Mouse (Mus musculus) bone marrow macrophage, adult 2 months (primary cell): ENCODE results near the gene Unc13d. TPM values are rescaled to one million over a fixed set of nuclear protein-coding genes. Genes with fewer than 3 reads are reported as not detected.
"Not testable (repeated sequence)": the region's sequence is repeated elsewhere in the genome, so short reads cannot be mapped to it uniquely, and the experiment has no call there.

Experiments
- H3K27ac ChIP-seq: 2 replicates; pipeline ENCODE4 v1.5.1; 2012; ENCODE audit warnings: low read depth, low read length; ENCODE audit not compliant: insufficient read depth
- H3K4me1 ChIP-seq: 2 replicates; pipeline ENCODE4 v1.6.1; 2012; ENCODE audit warnings: low read length; ENCODE audit not compliant: control insufficient read depth, insufficient read depth
- H3K4me3 ChIP-seq: 2 replicates; pipeline ENCODE4 v1.5.1; 2012; ENCODE audit warnings: mild to moderate bottlenecking, low read length, moderate library complexity; ENCODE audit not compliant: insufficient read depth
- CTCF ChIP-seq: IDR thresholded peaks from 2 replicates; pipeline ENCODE4 v1.5.1; 2012; ENCODE audit warnings: low read depth, mild to moderate bottlenecking, low read length, moderate library complexity
- POLR2A ChIP-seq: IDR thresholded peaks from 2 replicates; pipeline ENCODE4 v1.6.1; 2012; ENCODE audit warnings: mild to moderate bottlenecking, low read depth, low read length, borderline replicate concordance
- polyA plus RNA-seq: library from polyadenylated mRNA; stranded (reverse); fragments of >200 nt; gene quantifications from 2 replicates; pipeline ENCODE4 v1.2.4, GENCODE M21; 2012; ENCODE audit not compliant: missing spikeins, insufficient read depth, insufficient read length

Unc13d gene
- polyA plus RNA-seq, 1 experiment, result 32.3 TPM

- H3K4me3 ChIP-seq, result no peak overlapping the region
- TF ChIP-seq CTCF, result no peak
- TF ChIP-seq POLR2A, result no peak
- H3K27ac ChIP-seq, result no peak overlapping the region
- H3K4me1 ChIP-seq, result peaks cover 15% of the 10 kb centered on the region
These were observed 24.2 kb upstream of the Unc13d start for GRCm38 (mm10) chr11:116101931-116102381.

GRCm38 (mm10) chr11:116100839-116101238, 23.1 kb upstream of the Unc13d start:
- Histone ChIP-seq H3K4me3 (no peak overlapping the region), H3K27ac (no peak overlapping the region), H3K4me1 (peaks cover 21% of the 10 kb centered on the region)
- no peak for TF ChIP-seq CTCF
- TF ChIP-seq POLR2A, result no peak

GRCm38 (mm10) chr11:116100385-116100784, 22.6 kb upstream of the Unc13d start:
- H3K27ac ChIP-seq, result no peak overlapping the region
- H3K4me3 ChIP-seq, result no peak overlapping the region
- peaks cover 22% of the 10 kb centered on the region for H3K4me1 ChIP-seq
- TF ChIP-seq POLR2A (no peak), CTCF (no peak)

GRCm38 (mm10) chr11:116099462-116099861, 21.7 kb upstream of the Unc13d start:
- no peak overlapping the region for H3K4me3 ChIP-seq
- H3K27ac ChIP-seq, result no peak overlapping the region
- peaks cover 27% of the 10 kb centered on the region for H3K4me1 ChIP-seq
- TF ChIP-seq CTCF, result no peak
- TF ChIP-seq POLR2A, result no peak

- no peak overlapping the region for H3K4me3 ChIP-seq
- no peak overlapping the region for H3K27ac ChIP-seq
- TF ChIP-seq POLR2A, result no peak
- no peak for TF ChIP-seq CTCF
- H3K4me1 ChIP-seq, result peaks cover 28% of the 10 kb centered on the region
These were observed 21.1 kb upstream of the Unc13d start for GRCm38 (mm10) chr11:116098711-116099460.

GRCm38 (mm10) chr11:116096213-116097108, 18.7 kb upstream of the Unc13d start:
- peak overlapping the region; percentile 87 for H3K27ac ChIP-seq

GRCm38 (mm10) chr11:116095573-116095972, 17.8 kb upstream of the Unc13d start:
- Histone ChIP-seq H3K4me3 (no peak overlapping the region), H3K27ac (peak overlapping the region; percentile 66), H3K4me1 (peaks cover 32% of the 10 kb centered on the region)
- TF ChIP-seq POLR2A, result no peak
- TF ChIP-seq CTCF, result no peak

More at GRCm38 (mm10) chr11:116096213-116097108, 18.7 kb upstream of the Unc13d start:
- TF ChIP-seq POLR2A, result no peak
- TF ChIP-seq CTCF, result peak; percentile 64
- H3K4me1 ChIP-seq, result peaks cover 34% of the 10 kb centered on the region
- no peak overlapping the region for H3K4me3 ChIP-seq

GRCm38 (mm10) chr11:116093771-116094565, 16.2 kb upstream of the Unc13d start:
- Histone ChIP-seq H3K4me3 (no peak overlapping the region; the same call in 1 of the 2 replicates), H3K4me1 (peaks cover 24% of the 10 kb centered on the region), H3K27ac (peak overlapping the region; percentile 88)
- TF ChIP-seq CTCF, result no peak
- TF ChIP-seq POLR2A, result no peak

- H3K4me3 ChIP-seq, H3K27ac ChIP-seq: not testable (repeated sequence)
- H3K4me1 ChIP-seq, result peaks cover 33% of the 10 kb centered on the region
These were observed 15.2 kb upstream of the Unc13d start for GRCm38 (mm10) chr11:116092959-116093358.

GRCm38 (mm10) chr11:116091591-116091990, 13.8 kb upstream of the Unc13d start:
- Histone ChIP-seq H3K27ac (no peak overlapping the region), H3K4me3 (no peak overlapping the region), H3K4me1 (peaks cover 34% of the 10 kb centered on the region)
- TF ChIP-seq CTCF (no peak), POLR2A (no peak)
